Mouse (Mus musculus): ENCODE data around the gene Tbxas1. TPM values are rescaled to one million over a fixed set of nuclear protein-coding genes. Genes with fewer than 3 reads are reported as not detected.

Tbxas1 gene
- polyA plus RNA-seq, 1 experiment from 2014 or later: 1.5 TPM

DNA sequence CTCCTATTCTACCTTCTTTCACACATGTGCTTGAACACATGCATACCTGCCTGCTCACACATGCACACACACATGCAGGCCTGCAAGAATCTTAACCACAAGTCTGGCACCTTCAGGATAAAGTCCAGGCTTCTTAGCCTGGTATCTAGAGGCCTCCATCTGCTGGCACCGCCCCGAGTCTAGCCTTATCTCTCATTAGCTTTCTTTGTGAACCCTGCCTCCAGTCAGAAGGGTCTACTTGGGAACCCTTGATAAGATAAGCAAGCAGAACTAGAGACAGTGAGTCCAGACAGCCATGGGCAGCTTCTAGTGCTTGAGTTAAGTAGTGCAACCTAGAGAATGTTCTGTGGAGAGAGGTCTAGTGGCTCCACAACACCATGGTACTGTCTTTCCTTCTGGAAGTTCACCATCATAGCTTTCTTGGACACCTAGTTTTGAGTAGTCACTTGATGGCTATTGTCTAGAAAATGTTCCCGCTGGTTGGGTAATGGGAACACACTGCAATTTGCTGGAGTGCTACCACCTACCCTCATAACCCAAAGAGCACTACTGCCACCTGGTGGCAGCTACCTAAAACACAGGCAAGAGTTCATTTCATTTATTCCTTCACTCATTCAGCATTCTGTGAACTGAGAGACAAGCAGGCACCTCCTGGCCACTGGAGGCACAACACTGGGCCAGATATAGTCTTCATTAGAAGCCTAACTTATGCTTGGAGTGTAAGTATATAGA, 35.8 kb downstream of the Tbxas1 start:
- Histone ChIP-seq H3K36me3 (ENCODE audit: control insufficient read depth, insufficient read depth, low read length) (no peaks in the 10 kb centered on the region), H3K4me1 (ENCODE audit: control insufficient read depth, insufficient read depth, low read length) (no peaks in the 10 kb centered on the region), H3K27ac (ENCODE audit: low read depth, low read length) (no peak overlapping the region), H3K9ac (ENCODE audit: low read length) (no peak overlapping the region), H3K27me3 (ENCODE audit: control insufficient read depth, insufficient read depth, low read length) (no peaks in the 10 kb centered on the region), H3K4me3 (ENCODE audit: low read depth, low read length) (no peak overlapping the region), H3K9me3 (ENCODE audit: control insufficient read depth, low read length) (no peaks in the 10 kb centered on the region), H3K4me2 (ENCODE audit: low read depth) (no peak overlapping the region)
- WGBS: 66% methylated on average over 3 of the region's 3 CpGs
- peak; percentile 69 for DNase-seq (ENCODE audit: low spot score)
- no peak for ATAC-seq (ENCODE audit: insufficient read depth, low FRiP score, low TSS enrichment)

DNA sequence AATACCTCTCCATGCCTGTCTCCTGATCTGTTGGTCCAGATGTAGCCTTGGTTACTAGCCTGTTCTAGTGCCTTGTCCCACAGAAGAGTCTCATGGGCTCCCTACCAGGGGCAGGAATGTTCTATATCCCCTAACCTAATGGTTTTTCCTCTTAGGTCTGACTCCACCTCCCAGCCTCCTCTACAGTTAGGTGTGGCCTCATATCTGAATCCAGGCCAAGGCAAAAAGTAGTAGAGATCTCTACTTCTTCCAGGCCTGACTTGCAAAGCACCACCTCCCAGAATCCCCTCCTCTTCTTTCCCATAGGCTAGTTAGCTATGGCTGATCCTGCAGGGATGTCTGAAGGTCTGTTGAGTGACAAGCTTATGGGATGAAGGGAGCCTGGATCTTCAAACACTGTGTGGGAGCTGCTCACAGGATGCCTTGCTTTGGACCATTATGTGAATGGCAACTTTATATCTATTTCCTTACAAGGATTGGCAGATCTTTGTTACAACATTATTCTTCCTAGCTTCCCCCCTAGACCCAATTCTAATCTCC, 37.0 kb downstream of the Tbxas1 start:
- H3K4me1 ChIP-seq (ENCODE audit: control insufficient read depth, insufficient read depth, low read length): no peaks in the 10 kb centered on the region
- no peaks in the 10 kb centered on the region for H3K27me3 ChIP-seq (ENCODE audit: control insufficient read depth, insufficient read depth, low read length)
- no peak overlapping the region for H3K4me3 ChIP-seq (ENCODE audit: low read depth, low read length)
- H3K9me3 ChIP-seq (ENCODE audit: control insufficient read depth, low read length): no peaks in the 10 kb centered on the region
- no peak for ATAC-seq (ENCODE audit: insufficient read depth, low FRiP score, low TSS enrichment)
- no peak for DNase-seq (ENCODE audit: low spot score)
- no peak overlapping the region for H3K27ac ChIP-seq (ENCODE audit: low read depth, low read length)
- H3K36me3 ChIP-seq (ENCODE audit: control insufficient read depth, insufficient read depth, low read length): no peaks in the 10 kb centered on the region
- H3K9ac ChIP-seq (ENCODE audit: low read length): no peak overlapping the region
- no peak overlapping the region for H3K4me2 ChIP-seq (ENCODE audit: low read depth)

DNA sequence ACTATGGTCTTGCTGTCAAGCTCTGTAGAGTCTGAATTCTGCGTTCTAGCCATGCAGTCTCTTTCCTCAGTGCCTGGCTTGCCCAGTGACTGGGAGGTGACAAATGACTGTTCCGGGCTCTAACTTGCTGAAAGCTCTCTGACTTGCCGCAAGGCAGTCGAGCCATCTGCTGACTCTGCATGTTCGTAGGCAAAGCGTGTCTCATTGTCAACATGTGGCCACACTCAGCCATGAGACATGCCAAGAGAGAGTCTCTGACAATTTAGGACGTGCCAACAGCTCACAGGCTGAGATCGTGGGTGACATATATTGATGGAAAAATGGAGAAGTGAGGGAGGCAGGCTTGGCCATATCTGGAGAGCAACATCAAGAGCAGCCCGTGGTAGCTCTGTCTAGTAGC, 37.6 kb downstream of the Tbxas1 start:
- Histone ChIP-seq H3K4me2 (ENCODE audit: low read depth) (no peak overlapping the region), H3K27me3 (ENCODE audit: control insufficient read depth, insufficient read depth, low read length) (no peaks in the 10 kb centered on the region), H3K4me1 (ENCODE audit: control insufficient read depth, insufficient read depth, low read length) (no peaks in the 10 kb centered on the region), H3K9me3 (ENCODE audit: control insufficient read depth, low read length) (no peaks in the 10 kb centered on the region), H3K27ac (ENCODE audit: low read depth, low read length) (no peak overlapping the region), H3K4me3 (ENCODE audit: low read depth, low read length) (no peak overlapping the region), H3K36me3 (ENCODE audit: control insufficient read depth, insufficient read depth, low read length) (no peaks in the 10 kb centered on the region), H3K9ac (ENCODE audit: low read length) (no peak overlapping the region)
- 76% methylated on average over 9 of the region's 9 CpGs for WGBS
- ATAC-seq (ENCODE audit: insufficient read depth, low FRiP score, low TSS enrichment): no peak
- no peak for DNase-seq (ENCODE audit: low spot score)

DNA sequence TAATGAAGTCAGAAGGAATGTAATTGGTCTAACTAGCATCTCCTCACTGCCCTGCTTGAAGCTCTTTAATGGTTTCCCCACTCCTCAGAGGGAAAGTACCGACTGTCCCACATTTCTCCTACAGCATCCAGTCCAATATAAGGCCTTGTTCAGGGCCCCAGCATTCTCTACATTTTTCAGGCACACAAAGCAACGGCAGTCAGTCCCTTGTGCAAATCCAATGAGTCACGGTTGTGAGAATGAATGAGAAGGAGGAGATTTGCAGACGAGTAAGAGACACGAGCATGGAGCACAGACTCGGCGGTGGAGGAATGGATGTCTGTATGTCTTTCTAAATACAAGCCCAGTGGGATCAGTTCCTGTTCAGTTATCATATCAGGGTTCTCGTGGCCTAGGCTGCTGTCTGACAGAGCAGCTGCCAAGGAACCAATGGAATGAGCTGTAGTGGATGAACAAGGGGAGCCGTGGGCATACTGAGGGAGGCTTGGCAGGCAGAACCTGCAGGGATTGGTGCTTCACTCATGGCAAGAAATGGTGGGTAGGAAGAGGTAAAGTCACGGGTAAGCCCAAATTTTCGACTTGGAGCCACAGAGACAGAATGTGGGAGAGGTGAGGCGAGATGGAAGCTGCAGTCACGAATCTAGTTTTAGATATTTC, 38.3 kb downstream of the Tbxas1 start:
- no peaks in the 10 kb centered on the region for H3K36me3 ChIP-seq (ENCODE audit: control insufficient read depth, insufficient read depth, low read length)
- no peak overlapping the region for H3K9ac ChIP-seq (ENCODE audit: low read length)
- no peaks in the 10 kb centered on the region for H3K9me3 ChIP-seq (ENCODE audit: control insufficient read depth, low read length)
- ATAC-seq (ENCODE audit: insufficient read depth, low FRiP score, low TSS enrichment) (no peak), DNase-seq (ENCODE audit: low spot score) (no peak)
- H3K4me1 ChIP-seq (ENCODE audit: control insufficient read depth, insufficient read depth, low read length): no peaks in the 10 kb centered on the region
- H3K4me3 ChIP-seq (ENCODE audit: low read depth, low read length): no peak overlapping the region
- H3K27me3 ChIP-seq (ENCODE audit: control insufficient read depth, insufficient read depth, low read length): no peaks in the 10 kb centered on the region
- H3K27ac ChIP-seq (ENCODE audit: low read depth, low read length): no peak overlapping the region
- 65% methylated on average over 13 of the region's 13 CpGs for WGBS
- no peak overlapping the region for H3K4me2 ChIP-seq (ENCODE audit: low read depth)

DNA sequence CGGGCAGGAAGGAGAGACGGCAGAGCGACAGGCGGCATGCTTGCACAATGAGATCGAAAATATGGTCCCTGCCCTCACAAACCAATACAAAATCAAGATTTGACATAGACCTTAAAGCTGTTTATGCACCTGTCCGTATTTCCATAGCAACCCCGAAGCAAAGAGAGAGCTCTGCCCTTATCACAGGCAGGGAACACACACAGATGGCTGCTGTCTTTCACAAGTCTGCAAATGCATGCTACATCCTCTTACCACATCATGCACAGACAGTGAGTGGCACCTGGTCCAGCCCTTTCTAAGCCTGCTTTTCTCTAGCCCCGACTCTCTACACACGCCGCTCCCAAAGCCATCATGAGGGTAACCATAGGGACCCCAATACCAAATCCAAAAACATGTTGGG, 39.0 kb downstream of the Tbxas1 start:
- no peak overlapping the region for H3K4me3 ChIP-seq (ENCODE audit: low read depth, low read length)

DNA sequence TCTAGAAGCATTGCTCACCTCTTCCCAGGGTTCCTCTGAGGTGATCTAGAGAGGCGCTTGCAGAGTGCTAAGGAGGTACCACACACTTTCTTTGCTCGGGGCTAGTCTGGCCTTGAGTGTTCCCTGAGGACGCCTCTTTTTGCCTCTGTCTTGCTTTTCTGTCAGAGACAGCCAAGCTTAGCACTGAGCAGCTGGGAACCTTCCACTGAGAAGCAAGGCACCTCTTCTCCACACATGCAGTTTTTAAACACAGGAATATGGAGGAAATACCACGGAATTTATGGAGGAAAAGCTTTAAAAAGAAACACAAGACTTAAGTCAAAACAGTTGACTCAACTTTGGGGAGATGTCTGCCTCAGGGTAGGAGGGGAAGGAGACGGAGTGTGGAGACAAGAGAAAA, 40.6 kb downstream of the Tbxas1 start:
- no peaks in the 10 kb centered on the region for H3K36me3 ChIP-seq (ENCODE audit: control insufficient read depth, insufficient read depth, low read length)
- no peak overlapping the region for H3K4me2 ChIP-seq (ENCODE audit: low read depth)
- no peaks in the 10 kb centered on the region for H3K4me1 ChIP-seq (ENCODE audit: control insufficient read depth, insufficient read depth, low read length)
- H3K4me3 ChIP-seq (ENCODE audit: low read depth, low read length): no peak overlapping the region
- 68% methylated on average over 5 of the region's 5 CpGs for WGBS
- no peaks in the 10 kb centered on the region for H3K27me3 ChIP-seq (ENCODE audit: control insufficient read depth, insufficient read depth, low read length)
- H3K27ac ChIP-seq (ENCODE audit: low read depth, low read length): no peak overlapping the region
- no peak for DNase-seq (ENCODE audit: low spot score)
- no peaks in the 10 kb centered on the region for H3K9me3 ChIP-seq (ENCODE audit: control insufficient read depth, low read length)
- no peak for ATAC-seq (ENCODE audit: insufficient read depth, low FRiP score, low TSS enrichment)
- no peak overlapping the region for H3K9ac ChIP-seq (ENCODE audit: low read length)

More for the DNA sequence above, 39.0 kb downstream of the Tbxas1 start:
- no peak overlapping the region for H3K27ac ChIP-seq (ENCODE audit: low read depth, low read length)
- H3K9ac ChIP-seq (ENCODE audit: low read length): no peak overlapping the region
- no peaks in the 10 kb centered on the region for H3K9me3 ChIP-seq (ENCODE audit: control insufficient read depth, low read length)
- WGBS: 85% methylated on average over 10 of the region's 10 CpGs
- no peaks in the 10 kb centered on the region for H3K4me1 ChIP-seq (ENCODE audit: control insufficient read depth, insufficient read depth, low read length)
- DNase-seq (ENCODE audit: low spot score) (no peak), ATAC-seq (ENCODE audit: insufficient read depth, low FRiP score, low TSS enrichment) (no peak)
- no peak overlapping the region for H3K4me2 ChIP-seq (ENCODE audit: low read depth)
- H3K36me3 ChIP-seq (ENCODE audit: control insufficient read depth, insufficient read depth, low read length): no peaks in the 10 kb centered on the region
- no peaks in the 10 kb centered on the region for H3K27me3 ChIP-seq (ENCODE audit: control insufficient read depth, insufficient read depth, low read length)

DNA sequence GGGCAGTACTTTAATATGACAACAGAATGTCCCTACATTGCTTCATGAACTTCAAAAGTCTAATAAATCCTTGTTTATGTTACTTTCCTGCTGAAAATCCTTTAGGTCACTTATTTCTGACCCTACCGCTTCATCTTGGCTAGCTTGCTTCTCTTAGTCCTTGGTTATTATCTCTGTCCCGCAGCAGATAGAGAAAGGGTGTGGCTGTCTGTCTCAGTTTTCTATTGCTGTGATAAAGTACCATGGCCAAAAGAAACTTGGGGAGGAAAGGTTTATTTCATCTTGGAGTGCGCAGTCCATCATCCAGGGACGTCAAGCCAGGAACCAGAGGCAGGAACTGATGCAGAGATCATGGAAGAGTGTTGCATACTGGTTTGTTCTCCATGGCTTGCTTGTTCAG, 41.4 kb downstream of the Tbxas1 start:
- H3K9me3 ChIP-seq (ENCODE audit: control insufficient read depth, low read length): no peaks in the 10 kb centered on the region
- no peaks in the 10 kb centered on the region for H3K36me3 ChIP-seq (ENCODE audit: control insufficient read depth, insufficient read depth, low read length)
- no peak for ATAC-seq (ENCODE audit: insufficient read depth, low FRiP score, low TSS enrichment)
- no peak overlapping the region for H3K27ac ChIP-seq (ENCODE audit: low read depth, low read length)
- no peaks in the 10 kb centered on the region for H3K4me1 ChIP-seq (ENCODE audit: control insufficient read depth, insufficient read depth, low read length)
- H3K9ac ChIP-seq (ENCODE audit: low read length): no peak overlapping the region
- H3K4me2 ChIP-seq (ENCODE audit: low read depth): no peak overlapping the region
- WGBS: 90% methylated on average over 4 of the region's 4 CpGs
- no peak overlapping the region for H3K4me3 ChIP-seq (ENCODE audit: low read depth, low read length)
- H3K27me3 ChIP-seq (ENCODE audit: control insufficient read depth, insufficient read depth, low read length): no peaks in the 10 kb centered on the region
- no peak for DNase-seq (ENCODE audit: low spot score)

DNA sequence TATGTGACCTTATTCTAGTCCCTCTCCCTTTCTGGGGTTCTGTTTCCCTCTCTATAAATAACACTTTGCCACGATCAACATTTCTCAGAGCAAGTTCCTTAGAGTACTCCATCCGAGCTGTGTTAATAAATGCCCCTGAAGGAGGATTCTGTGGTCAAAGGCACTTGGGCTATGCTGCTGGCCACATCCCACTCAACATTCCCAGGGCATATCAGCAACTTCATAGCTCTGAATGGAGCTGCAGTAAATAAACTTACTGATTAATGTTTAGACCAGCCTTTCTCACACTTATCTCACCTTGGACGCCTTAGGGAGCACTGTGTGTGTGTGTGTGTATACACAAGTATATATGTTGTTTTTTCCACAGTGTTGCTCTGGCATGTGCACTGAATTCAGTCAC, 42.2 kb downstream of the Tbxas1 start:
- Histone ChIP-seq H3K4me1 (ENCODE audit: control insufficient read depth, insufficient read depth, low read length) (no peaks in the 10 kb centered on the region), H3K4me3 (ENCODE audit: low read depth, low read length) (no peak overlapping the region), H3K36me3 (ENCODE audit: control insufficient read depth, insufficient read depth, low read length) (no peaks in the 10 kb centered on the region), H3K9ac (ENCODE audit: low read length) (no peak overlapping the region), H3K27me3 (ENCODE audit: control insufficient read depth, insufficient read depth, low read length) (no peaks in the 10 kb centered on the region), H3K27ac (ENCODE audit: low read depth, low read length) (no peak overlapping the region), H3K4me2 (ENCODE audit: low read depth) (no peak overlapping the region), H3K9me3 (ENCODE audit: control insufficient read depth, low read length) (no peaks in the 10 kb centered on the region)
- WGBS: 82% methylated on average over 3 of the region's 3 CpGs
- ATAC-seq (ENCODE audit: insufficient read depth, low FRiP score, low TSS enrichment) (no peak), DNase-seq (ENCODE audit: low spot score) (no peak)

DNA sequence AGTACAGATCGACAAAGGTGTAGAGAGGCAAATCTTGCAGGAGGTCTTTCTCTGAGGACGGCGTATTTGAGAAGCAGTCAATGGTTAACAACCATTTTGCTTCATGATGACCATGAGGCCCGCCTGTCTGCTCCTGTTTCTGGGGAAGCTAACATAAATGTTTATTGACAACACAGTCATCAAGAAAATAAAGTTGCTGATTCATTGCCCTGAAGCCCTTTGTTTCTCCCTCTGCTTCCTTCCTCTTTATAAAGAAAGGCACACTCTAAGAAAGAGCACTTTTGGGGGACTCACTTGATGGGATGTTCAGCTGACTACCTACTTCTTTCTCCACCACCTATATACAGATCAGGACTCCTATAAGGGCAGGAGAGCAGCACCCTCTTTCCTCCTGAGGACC, 43.5 kb downstream of the Tbxas1 start:
- no peaks in the 10 kb centered on the region for H3K9me3 ChIP-seq (ENCODE audit: control insufficient read depth, low read length)
- DNase-seq (ENCODE audit: low spot score): no peak
- H3K4me2 ChIP-seq (ENCODE audit: low read depth): no peak overlapping the region
- no peaks in the 10 kb centered on the region for H3K27me3 ChIP-seq (ENCODE audit: control insufficient read depth, insufficient read depth, low read length)
- H3K4me1 ChIP-seq (ENCODE audit: control insufficient read depth, insufficient read depth, low read length): no peaks in the 10 kb centered on the region
- 83% methylated on average over 4 of the region's 4 CpGs for WGBS
- ATAC-seq (ENCODE audit: insufficient read depth, low FRiP score, low TSS enrichment): no peak
- no peak overlapping the region for H3K4me3 ChIP-seq (ENCODE audit: low read depth, low read length)
- no peaks in the 10 kb centered on the region for H3K36me3 ChIP-seq (ENCODE audit: control insufficient read depth, insufficient read depth, low read length)
- H3K9ac ChIP-seq (ENCODE audit: low read length): no peak overlapping the region
- no peak overlapping the region for H3K27ac ChIP-seq (ENCODE audit: low read depth, low read length)
